ENCODE assay signal across 21 mouse cellular contexts in the genomic region with DNA sequence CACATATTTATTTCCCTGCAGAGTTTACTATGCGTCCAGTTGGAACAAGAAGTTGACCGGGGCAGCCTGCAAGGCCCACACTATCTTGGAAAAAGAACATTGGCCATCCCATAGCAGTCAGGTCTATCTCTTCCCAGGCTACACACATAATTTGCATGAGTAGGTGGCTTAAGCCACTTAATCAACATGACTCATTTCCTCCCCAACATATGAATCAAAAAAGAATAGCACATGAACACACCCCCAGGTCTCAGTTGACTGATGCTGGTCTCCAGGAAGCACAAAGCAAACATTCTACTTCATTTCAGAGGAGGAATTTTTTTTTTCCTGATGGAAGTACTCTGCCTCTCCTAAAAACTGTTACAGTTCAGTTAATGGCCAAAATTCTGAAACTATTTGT.
DNase-seq lines count a peak whose midpoint lies in the region; ATAC-seq and TF ChIP-seq lines count a peak whose summit lies in the region.
"Had no signal": no experiment of that assay in that cellular context is flagged by ENCODE, and none has a peak within 500 bp of the region (broad histone marks: within the 10 kb centered on the region; RNA-seq: fewer than 3 reads in every experiment).

No protein-coding gene starts in this region.

- H3K27me3 ChIP-seq in kidney, postnatal 0 days (ENCODE audit: insufficient read depth, low read length), result no peaks in the 10 kb centered on the region
- H3K27me3 ChIP-seq in hindbrain, embryonic 13.5 days, result no peaks in the 10 kb centered on the region
- H3K27me3 ChIP-seq: embryonic facial prominence, embryonic 12.5 days; forebrain, embryonic 15.5 days; heart, embryonic 15.5 days had no signal

- H3K4me3 ChIP-seq in kidney, postnatal 0 days (replicated peaks; ENCODE audit: low read depth, low read length), result no peak overlapping the region
- H3K4me3 ChIP-seq in olfactory bulb, adult 2 months (ENCODE audit: insufficient read depth, low read depth, low read length), result no peak overlapping the region
- H3K4me3 ChIP-seq in hindbrain, embryonic 13.5 days, result no peak overlapping the region
- H3K4me3 ChIP-seq: embryonic facial prominence, embryonic 12.5 days; forebrain, embryonic 15.5 days; heart, adult 2 months; heart, embryonic 15.5 days had no signal

- no peak for TF ChIP-seq CTCF in kidney, postnatal 0 days (IDR thresholded peaks at IDR 0.05; ENCODE audit: low read depth)
- no peak for TF ChIP-seq CTCF in olfactory bulb, adult 2 months (IDR thresholded peaks at IDR 0.05; ENCODE audit: insufficient read depth, low read depth, low read length)

- H3K27ac ChIP-seq in kidney, postnatal 0 days, result no peak overlapping the region
- peak overlapping the region; percentile 60; the same call in 1 of the 2 replicates for H3K27ac ChIP-seq in olfactory bulb, adult 2 months (ENCODE audit: insufficient read depth, low read depth, low read length)
- H3K27ac ChIP-seq in hindbrain, embryonic 13.5 days, result no peak overlapping the region
- H3K27ac ChIP-seq: embryonic facial prominence, embryonic 12.5 days; forebrain, embryonic 15.5 days; heart, adult 2 months; heart, embryonic 15.5 days; hindbrain, embryonic 14.5 days had no signal

- no peaks in the 10 kb centered on the region for H3K36me3 ChIP-seq in kidney, postnatal 0 days (ENCODE audit: insufficient read depth, low read length)
- H3K36me3 ChIP-seq in hindbrain, embryonic 13.5 days, result no peaks in the 10 kb centered on the region
- H3K36me3 ChIP-seq: embryonic facial prominence, embryonic 12.5 days; forebrain, embryonic 15.5 days; G1E; heart, embryonic 15.5 days had no signal

- ATAC-seq in kidney, postnatal 0 days (replicated peaks; ENCODE audit: low FRiP score, low read depth), result no peak
- no peak for ATAC-seq in hindbrain, embryonic 13.5 days (ENCODE audit: low FRiP score)
- ATAC-seq: forebrain, embryonic 15.5 days had no signal

- H3K9ac ChIP-seq in kidney, postnatal 0 days (ENCODE audit: low read depth, low read length), result no peak overlapping the region
- H3K9ac ChIP-seq in hindbrain, embryonic 13.5 days, result no peak overlapping the region
- H3K9ac ChIP-seq: embryonic facial prominence, embryonic 12.5 days; forebrain, embryonic 15.5 days; heart, embryonic 15.5 days; hindbrain, embryonic 14.5 days had no signal

- H3K9me3 ChIP-seq in kidney, postnatal 0 days (replicated peaks; ENCODE audit: low read length), result no peaks in the 10 kb centered on the region
- H3K9me3 ChIP-seq in hindbrain, embryonic 13.5 days, result no peaks in the 10 kb centered on the region
- H3K9me3 ChIP-seq: embryonic facial prominence, embryonic 12.5 days; forebrain, embryonic 15.5 days; G1E; heart, embryonic 15.5 days had no signal

- DNase-seq in kidney, postnatal 0 days (ENCODE audit: low spot score), result peak; percentile 3
- no peak for DNase-seq in kidney, postnatal 36 days
- DNase-seq in 3T3-L1 (ENCODE audit: low read depth, low spot score), result peak; percentile 71
- peak; percentile 29 for DNase-seq in Muller cell, postnatal 12 days (ENCODE audit: inconsistent ontology term)
- no peak for DNase-seq in thymus, postnatal 14 days
- DNase-seq: adrenal gland, adult 2 months; adrenal gland, postnatal 25 days; cerebellum, adult 8-10 months; cerebellum, postnatal 14 days; embryo, embryonic 11 days; gastrocnemius, postnatal 14 days; heart, adult 2 months; heart, postnatal 14 days had no signal

- TF ChIP-seq POLR2A in olfactory bulb, adult 2 months (IDR thresholded peaks at IDR 0.05; ENCODE audit: insufficient read depth, low read depth, low read length), result no peak

- no peaks in the 10 kb centered on the region for H3K4me1 ChIP-seq in kidney, postnatal 0 days (replicated peaks; ENCODE audit: insufficient read depth, low read length)
- H3K4me1 ChIP-seq in olfactory bulb, adult 2 months (ENCODE audit: control insufficient read depth, insufficient read depth, low read length), result no peaks in the 10 kb centered on the region
- H3K4me1 ChIP-seq in hindbrain, embryonic 13.5 days (replicated peaks), result no peaks in the 10 kb centered on the region
- H3K4me1 ChIP-seq: embryonic facial prominence, embryonic 12.5 days; forebrain, embryonic 15.5 days; heart, embryonic 15.5 days had no signal

- H3K4me2 ChIP-seq in kidney, postnatal 0 days (ENCODE audit: low read length), result no peak overlapping the region
- no peak overlapping the region for H3K4me2 ChIP-seq in hindbrain, embryonic 13.5 days
- H3K4me2 ChIP-seq: embryonic facial prominence, embryonic 12.5 days; forebrain, embryonic 15.5 days; heart, embryonic 11.5 days; heart, embryonic 15.5 days; hindbrain, embryonic 14.5 days had no signal

- WGBS in kidney, postnatal 0 days, result 65% methylated on average over 2 of the region's 2 CpGs
- WGBS in olfactory bulb, adult 2 months, result 87% methylated on average over 2 of the region's 2 CpGs
- 91% methylated on average over 2 of the region's 2 CpGs for WGBS in hindbrain, embryonic 13.5 days

Comparison
In these comparisons a context has a peak if more than half of its experiments do, and no peak if none do; other contexts are left out.
1. DNase-seq: peak in kidney, postnatal 0 days (single experiment), 3T3-L1 (single experiment) and Muller cell, postnatal 12 days (single experiment); none in kidney, postnatal 36 days (0 of 2) and thymus, postnatal 14 days (single experiment).